Mouse (Mus musculus) ES-E14 (cell line): ENCODE results near the gene Ak5. TPM values are rescaled to one million over a fixed set of nuclear protein-coding genes. Genes with fewer than 3 reads are reported as not detected.

ENCODE experiments used
- DNase-seq: peaks from one replicate; pipeline ENCODE4 v3.0.0-alpha.2; 2013; ENCODE audit warnings: low read depth, low spot score
- H3K27ac ChIP-seq: 2 replicates; pipeline ENCODE4 v1.5.1; 2012; ENCODE audit warnings: low read depth, mild to moderate bottlenecking, low read length, moderate library complexity, mixed read lengths; ENCODE audit not compliant: poor library complexity, insufficient read depth, severe bottlenecking
- H3K36me3 ChIP-seq: 2 replicates; pipeline ENCODE4 v1.6.1; 2012; ENCODE audit warnings: mild to moderate bottlenecking, low read length, moderate library complexity, mixed read lengths; ENCODE audit not compliant: control insufficient read depth, poor library complexity, insufficient read depth, severe bottlenecking
- H3K4me1 ChIP-seq, 2 experiments: fragments of 150-350 bp in 1 of 2; sonication (generic) in 1 of 2; 2 replicates each; pipeline ENCODE4 v1.6.1; 2012; ENCODE audit warnings: low read length in 2 of 2, mild to moderate bottlenecking in 1 of 2, mixed read lengths in 1 of 2; ENCODE audit not compliant: control insufficient read depth in 2 of 2, insufficient read depth in 2 of 2, poor library complexity in 1 of 2
- H3K4me3 ChIP-seq, 2 experiments: fragments of 150-350 bp in 1 of 2; sonication (generic) in 1 of 2; 2 replicates each; pipeline ENCODE4 v1.5.1; 2012; ENCODE audit warnings: low read length in 2 of 2, low read depth in 1 of 2, mild to moderate bottlenecking in 1 of 2, mixed read lengths in 1 of 2; ENCODE audit not compliant: insufficient read depth in 1 of 2, poor library complexity in 1 of 2, severe bottlenecking in 1 of 2
- H3K9ac ChIP-seq: 2 replicates; pipeline ENCODE4 v1.6.1; 2012; ENCODE audit warnings: low read depth, mild to moderate bottlenecking, low read length, mixed read lengths; ENCODE audit not compliant: poor library complexity, insufficient read depth, severe bottlenecking
- H3K9me3 ChIP-seq: fragments of 150-350 bp; sonication (generic); 2 replicates; pipeline ENCODE4 v1.6.1; 2012; ENCODE audit warnings: low read depth, mild to moderate bottlenecking, low read length; ENCODE audit not compliant: control insufficient read depth, insufficient read depth
- CHD2 ChIP-seq: IDR thresholded peaks from 2 replicates; pipeline ENCODE4 v1.6.1; 2014; ENCODE audit warnings: mild to moderate bottlenecking, low read depth, low read length, inconsistent platforms
- HCFC1 ChIP-seq: IDR thresholded peaks from 2 replicates; pipeline ENCODE4 v1.6.1; 2012; ENCODE audit warnings: low read length, inconsistent platforms, borderline replicate concordance; ENCODE audit not compliant: insufficient read depth
- MAFK ChIP-seq: IDR thresholded peaks from 2 replicates; pipeline ENCODE4 v1.6.1; 2014; ENCODE audit warnings: mild to moderate bottlenecking, low read depth, low read length, inconsistent platforms; ENCODE audit not compliant: insufficient read depth
- ZC3H11A ChIP-seq: IDR thresholded peaks from 2 replicates; pipeline ENCODE4 v1.6.1; 2012; ENCODE audit warnings: low read depth, mild to moderate bottlenecking, inconsistent platforms, low read length, borderline replicate concordance
- ZNF384 ChIP-seq: IDR thresholded peaks from 2 replicates; pipeline ENCODE4 v1.6.1; 2012; ENCODE audit warnings: low read depth, low read length, inconsistent platforms
- in situ Hi-C, 2 experiments: fragments of 600-800 bp; cut with MboI; formaldehyde crosslinking; loops; one replicate each; pipeline ENCODE4 v1.15.1; 2025; ENCODE audit warnings: low sequenced_read_pairs in 2 of 2, inconsistent platforms in 1 of 2; ENCODE audit not compliant: unreplicated experiment in 2 of 2
- total RNA-seq: library from RNA; depleted of rRNA; stranded (reverse); fragments of 300-350 nt; gene quantifications from 2 replicates; pipeline ENCODE4 v1.2.3, GENCODE M21; 2012

Gene Ak5
- total RNA-seq, 1 experiment: 0.76 TPM

DNA sequence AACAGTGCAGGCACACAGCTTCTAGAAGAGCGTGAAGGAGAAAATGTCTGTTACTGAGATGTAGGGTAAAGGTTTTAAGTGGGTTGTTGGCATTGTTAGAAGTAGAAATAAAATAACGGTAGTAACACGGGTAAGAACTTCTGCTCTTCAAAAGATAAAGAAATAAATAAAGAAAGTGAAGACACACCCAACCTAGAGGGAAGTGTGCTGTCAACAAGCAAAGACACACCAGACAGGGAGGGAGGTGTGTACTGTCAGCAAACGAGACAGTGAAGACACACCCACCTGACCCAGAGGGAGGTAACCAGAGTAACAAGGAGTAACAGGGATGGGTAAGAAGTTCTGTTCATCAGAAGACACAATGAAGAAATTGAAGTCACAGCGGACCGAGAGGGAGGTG is 6.5 kb upstream of the Ak5 start:
- no peaks in the 10 kb centered on the region for H3K36me3 ChIP-seq
- in situ Hi-C loops: no loop called here
- no peaks in the 10 kb centered on the region for H3K9me3 ChIP-seq
- no peak overlapping the region for H3K9ac ChIP-seq
- no peak for TF ChIP-seq HCFC1
- TF ChIP-seq MAFK: no peak
- no peak for TF ChIP-seq ZC3H11A
- TF ChIP-seq ZNF384: no peak
- no peak for TF ChIP-seq CHD2
- DNase-seq: no peak
- no peak overlapping the region for H3K4me3 ChIP-seq
- H3K27ac ChIP-seq: no peak overlapping the region
- no peaks in the 10 kb centered on the region for H3K4me1 ChIP-seq

- no peak overlapping the region for H3K9ac ChIP-seq
- no peaks in the 10 kb centered on the region for H3K9me3 ChIP-seq
- no peak overlapping the region for H3K4me3 ChIP-seq
- no peak for DNase-seq
- no peaks in the 10 kb centered on the region for H3K36me3 ChIP-seq
- no peak overlapping the region for H3K27ac ChIP-seq
- H3K4me1 ChIP-seq: no peaks in the 10 kb centered on the region
- TF ChIP-seq HCFC1: no peak
- TF ChIP-seq ZNF384: no peak
- TF ChIP-seq MAFK: no peak
- TF ChIP-seq CHD2: no peak
- no peak for TF ChIP-seq ZC3H11A
- in situ Hi-C loops: no loop called here
Observed at GRCm38 (mm10) chr3:152669783-152670182, 1.6 kb upstream of the Ak5 start.

GRCm38 (mm10) chr3:152668793-152669192 is 633 bp upstream of the Ak5 start:
- no peaks in the 10 kb centered on the region for H3K4me1 ChIP-seq
- in situ Hi-C loops: no loop called here
- no peak overlapping the region for H3K27ac ChIP-seq
- H3K4me3 ChIP-seq: no peak overlapping the region
- DNase-seq: no peak
- H3K36me3 ChIP-seq: no peaks in the 10 kb centered on the region
- H3K9me3 ChIP-seq: no peaks in the 10 kb centered on the region
- no peak overlapping the region for H3K9ac ChIP-seq
- TF ChIP-seq MAFK: no peak
- no peak for TF ChIP-seq ZNF384
- TF ChIP-seq CHD2: no peak
- no peak for TF ChIP-seq ZC3H11A
- TF ChIP-seq HCFC1: no peak

GRCm38 (mm10) chr3:152667356-152668211 is 576 bp downstream of the Ak5 start:
- in situ Hi-C loops: no loop called here

More at GRCm38 (mm10) chr3:152667356-152668211, 576 bp downstream of the Ak5 start:
- no peaks in the 10 kb centered on the region for H3K9me3 ChIP-seq
- peak; percentile 16 for DNase-seq
- H3K36me3 ChIP-seq: no peaks in the 10 kb centered on the region
- H3K9ac ChIP-seq: peak overlapping the region; percentile 64; the same call in 1 of the 2 replicates
- TF ChIP-seq MAFK (no peak), ZNF384 (no peak), CHD2 (no peak), ZC3H11A (no peak), HCFC1 (no peak)
- H3K4me1 ChIP-seq: no peaks in the 10 kb centered on the region
- peak overlapping the region; percentile 67 to 72 for H3K4me3 ChIP-seq
- no peak overlapping the region for H3K27ac ChIP-seq
